Mouse (Mus musculus): ENCODE measurements around the gene Rnaseh2a. TPM values are rescaled to one million over a fixed set of nuclear protein-coding genes. Genes with fewer than 3 reads are reported as not detected.

The Rnaseh2a gene
- polyA plus RNA-seq, 1 experiment = 30.4 TPM

DNA sequence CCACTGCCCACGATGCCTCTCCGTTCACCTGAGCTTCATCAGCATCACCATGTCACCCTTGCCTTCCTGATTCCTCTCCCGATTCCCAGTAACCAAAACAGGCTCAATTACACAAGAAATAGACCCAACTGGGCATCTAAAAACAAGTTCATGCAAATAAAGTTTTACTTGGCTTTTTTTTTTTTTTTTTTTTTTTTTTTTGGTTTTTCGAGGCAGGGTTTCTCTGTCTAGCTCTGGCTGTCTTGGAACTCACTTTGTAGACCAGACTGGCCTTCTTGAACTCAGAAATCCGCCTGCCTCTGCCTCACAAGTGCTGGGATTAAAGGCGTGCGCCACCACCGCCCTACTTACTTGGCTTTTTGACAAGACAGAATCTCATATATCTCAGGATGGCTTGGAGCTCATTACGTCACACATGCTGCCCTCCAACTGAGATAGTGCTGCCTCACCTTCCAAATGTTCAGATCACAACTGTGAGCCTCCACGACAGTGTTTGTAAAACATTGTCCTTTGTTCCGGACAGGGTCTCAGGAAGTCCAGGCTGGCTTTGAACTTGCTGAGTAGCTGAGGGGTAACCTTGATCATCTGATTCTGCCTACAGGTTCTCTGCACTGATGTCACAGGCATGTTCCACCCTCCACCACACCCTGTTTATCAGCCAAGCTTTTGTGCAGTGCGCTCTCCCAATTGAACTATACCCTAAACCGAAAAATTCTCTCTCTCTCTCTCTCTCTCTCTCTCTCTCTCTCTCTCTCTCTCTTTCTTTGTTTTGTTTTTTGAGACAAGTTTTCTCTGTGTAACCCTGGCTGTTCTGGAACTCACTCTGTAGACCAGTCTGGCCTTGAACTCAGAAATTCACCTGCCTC is 31.7 kb downstream of the Rnaseh2a start:
- TF ChIP-seq CTCF (IDR thresholded peaks at IDR 0.05; ENCODE audit: insufficient read depth, low read length) (no peak), POLR2A (IDR thresholded peaks at IDR 0.05; ENCODE audit: borderline replicate concordance, extremely low read depth, low read depth, low read length) (no peak)
- WGBS = 58% methylated on average over 13 of the region's 13 CpGs
- DNase-seq = no peak
- H3K4me3 ChIP-seq (replicated peaks; ENCODE audit: extremely low read depth, low read depth, low read length) = no peak overlapping the region
- no peaks in the 10 kb centered on the region for H3K4me1 ChIP-seq (ENCODE audit: control insufficient read depth, insufficient read depth, low read length)

GRCm38 (mm10) chr8:84936962-84937546 is 32.5 kb downstream of the Rnaseh2a start, which contains the start of gene Mast1:
Mast1 (minus strand) TSS chr8:84937359.
- under 1% methylated on average over 48 of the region's 50 CpGs for WGBS
- TF ChIP-seq POLR2A (IDR thresholded peaks at IDR 0.05; ENCODE audit: borderline replicate concordance, extremely low read depth, low read depth, low read length) = no peak
- peak; percentile 19; the same call in 1 of the 2 replicates for TF ChIP-seq CTCF (IDR thresholded peaks at IDR 0.05; ENCODE audit: insufficient read depth, low read length)
- peak; percentile 52 for DNase-seq
- no peaks in the 10 kb centered on the region for H3K4me1 ChIP-seq (ENCODE audit: control insufficient read depth, insufficient read depth, low read length)
- no peak within 1 kb of the TSS for H3K4me3 ChIP-seq (replicated peaks; ENCODE audit: extremely low read depth, low read depth, low read length)

DNA sequence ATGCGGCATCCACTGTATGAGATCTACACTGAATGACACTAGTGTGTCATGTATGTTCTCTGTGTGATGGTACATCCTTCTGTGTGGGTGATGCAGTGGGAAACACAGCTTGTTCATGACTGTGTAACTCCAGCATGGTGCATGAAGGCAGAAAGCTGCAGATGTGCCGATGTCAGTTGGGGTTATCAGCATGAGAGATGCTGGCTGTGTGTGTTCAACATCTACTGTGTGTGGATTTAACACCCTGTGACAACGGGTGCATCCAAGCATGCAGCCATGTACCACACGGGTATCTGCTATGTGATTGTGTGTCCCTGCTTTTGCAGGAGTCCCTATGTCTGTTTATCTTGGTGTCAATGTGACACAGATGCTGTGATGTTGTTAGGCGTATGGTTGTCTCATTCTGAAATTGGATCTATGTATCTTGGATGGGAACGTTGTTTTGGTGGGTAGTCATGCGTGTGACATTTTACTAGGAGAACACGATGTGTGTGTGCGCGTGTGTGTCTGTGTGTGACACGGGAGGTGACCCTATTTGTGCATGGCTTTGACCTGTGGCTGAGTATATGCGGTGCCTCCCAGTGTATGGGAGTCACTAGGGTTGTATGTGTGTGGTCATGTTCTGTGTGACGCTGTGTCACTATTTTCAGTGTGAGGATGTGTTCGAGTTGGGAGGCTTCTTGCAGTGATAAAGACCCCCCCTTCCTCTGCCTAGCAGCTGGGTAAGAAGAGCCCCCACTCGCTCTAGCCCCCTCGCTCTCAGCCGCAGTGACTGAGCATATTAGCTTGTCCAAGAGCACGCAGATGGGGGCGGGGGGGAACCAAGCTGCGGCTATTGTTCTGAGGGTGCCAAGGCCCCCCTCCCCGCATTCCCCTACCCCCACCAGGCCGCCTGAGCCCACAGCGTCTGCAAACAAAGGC is 33.3 kb downstream of the Rnaseh2a start:
- DNase-seq = no peak
- H3K4me3 ChIP-seq (replicated peaks; ENCODE audit: extremely low read depth, low read depth, low read length) = no peak overlapping the region
- H3K4me1 ChIP-seq (ENCODE audit: control insufficient read depth, insufficient read depth, low read length) = no peaks in the 10 kb centered on the region
- TF ChIP-seq CTCF (IDR thresholded peaks at IDR 0.05; ENCODE audit: insufficient read depth, low read length) (no peak), POLR2A (IDR thresholded peaks at IDR 0.05; ENCODE audit: borderline replicate concordance, extremely low read depth, low read depth, low read length) (no peak)
- 22% methylated on average over 23 of the region's 23 CpGs for WGBS

- no peak overlapping the region for H3K4me3 ChIP-seq (replicated peaks; ENCODE audit: extremely low read depth, low read depth, low read length)
- TF ChIP-seq CTCF (IDR thresholded peaks at IDR 0.05; ENCODE audit: insufficient read depth, low read length) = no peak
- TF ChIP-seq POLR2A (IDR thresholded peaks at IDR 0.05; ENCODE audit: borderline replicate concordance, extremely low read depth, low read depth, low read length) = no peak
- no peaks in the 10 kb centered on the region for H3K4me1 ChIP-seq (ENCODE audit: control insufficient read depth, insufficient read depth, low read length)
- 5% methylated on average over 14 of the region's 14 CpGs for WGBS
- DNase-seq = no peak
Measured at GRCm38 (mm10) chr8:84935489-84935888, 34.1 kb downstream of the Rnaseh2a start.

GRCm38 (mm10) chr8:84934860-84935259 is 34.7 kb downstream of the Rnaseh2a start:
- WGBS = 1% methylated on average over 15 of the region's 15 CpGs
- DNase-seq = no peak
- Histone ChIP-seq H3K4me1 (ENCODE audit: control insufficient read depth, insufficient read depth, low read length) (no peaks in the 10 kb centered on the region), H3K4me3 (replicated peaks; ENCODE audit: extremely low read depth, low read depth, low read length) (no peak overlapping the region)
- TF ChIP-seq CTCF (IDR thresholded peaks at IDR 0.05; ENCODE audit: insufficient read depth, low read length) (no peak), POLR2A (IDR thresholded peaks at IDR 0.05; ENCODE audit: borderline replicate concordance, extremely low read depth, low read depth, low read length) (no peak)

DNA sequence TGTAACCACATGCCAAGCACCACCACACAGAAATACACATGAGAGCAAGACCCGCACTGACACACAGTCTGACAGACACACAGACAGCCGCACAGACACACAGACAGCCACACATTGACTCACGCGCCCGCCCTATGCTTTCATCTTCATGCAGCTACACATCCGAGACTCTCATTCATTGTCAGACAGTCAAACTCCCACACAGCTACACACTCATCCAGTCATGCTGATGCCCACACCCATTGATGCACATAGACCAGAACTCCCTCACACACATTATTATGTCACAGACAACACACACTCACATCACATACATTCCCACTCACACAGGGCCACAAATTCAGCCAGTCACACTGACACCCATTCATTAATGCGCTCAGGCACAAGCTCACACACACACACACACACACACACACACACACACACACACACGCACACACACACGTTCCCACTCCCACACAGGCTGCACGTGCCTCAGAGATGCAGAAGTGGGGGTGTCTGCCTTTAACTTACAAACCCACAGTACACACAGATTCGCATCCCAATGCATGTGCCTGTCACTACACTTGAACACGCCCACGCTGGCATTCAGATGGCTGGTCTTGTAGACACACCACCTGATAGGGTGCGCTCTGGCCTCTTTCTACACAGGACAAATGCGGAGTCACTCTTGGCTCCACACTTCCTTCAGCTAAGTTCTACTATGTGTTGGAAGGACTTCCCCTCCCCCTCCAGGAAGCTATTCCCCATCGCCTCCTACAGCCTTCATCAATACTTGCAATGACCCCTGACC is 35.6 kb downstream of the Rnaseh2a start:
- 78% methylated on average over 16 of the region's 16 CpGs for WGBS
- Histone ChIP-seq H3K4me3 (replicated peaks; ENCODE audit: extremely low read depth, low read depth, low read length) (no peak overlapping the region), H3K4me1 (ENCODE audit: control insufficient read depth, insufficient read depth, low read length) (no peaks in the 10 kb centered on the region)
- DNase-seq = no peak
- TF ChIP-seq CTCF (IDR thresholded peaks at IDR 0.05; ENCODE audit: insufficient read depth, low read length) (no peak), POLR2A (IDR thresholded peaks at IDR 0.05; ENCODE audit: borderline replicate concordance, extremely low read depth, low read depth, low read length) (no peak)

DNA sequence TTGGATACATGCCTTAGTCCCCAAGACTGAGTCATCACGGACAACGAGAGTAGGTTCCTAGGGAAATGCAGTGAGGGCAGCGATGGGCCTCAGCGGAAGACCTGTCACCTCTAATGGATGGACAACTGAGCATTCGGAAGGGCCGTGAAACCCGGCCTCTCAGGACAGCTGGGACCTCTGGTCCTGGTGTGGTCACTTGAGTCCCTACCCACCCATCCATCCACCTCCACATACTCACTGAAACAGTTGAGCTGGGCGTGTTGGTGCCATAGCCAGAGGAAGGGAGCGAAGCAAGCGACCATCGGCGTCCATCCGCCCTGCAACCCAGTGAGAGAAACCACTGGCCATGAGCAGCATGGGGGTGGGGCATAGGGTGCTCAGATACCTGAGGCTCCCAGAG is 39.0 kb downstream of the Rnaseh2a start:
- WGBS = 86% methylated on average over 13 of the region's 13 CpGs
- Histone ChIP-seq H3K4me1 (ENCODE audit: control insufficient read depth, insufficient read depth, low read length) (no peaks in the 10 kb centered on the region), H3K4me3 (replicated peaks; ENCODE audit: extremely low read depth, low read depth, low read length) (no peak overlapping the region)
- TF ChIP-seq CTCF (IDR thresholded peaks at IDR 0.05; ENCODE audit: insufficient read depth, low read length) = no peak
- no peak for TF ChIP-seq POLR2A (IDR thresholded peaks at IDR 0.05; ENCODE audit: borderline replicate concordance, extremely low read depth, low read depth, low read length)
- no peak for DNase-seq

- Histone ChIP-seq H3K4me1 (ENCODE audit: control insufficient read depth, insufficient read depth, low read length) (no peaks in the 10 kb centered on the region), H3K4me3 (replicated peaks; ENCODE audit: extremely low read depth, low read depth, low read length) (no peak overlapping the region)
- WGBS = 5% methylated on average over 51 of the region's 52 CpGs
- DNase-seq = peak; percentile 60
- TF ChIP-seq CTCF (IDR thresholded peaks at IDR 0.05; ENCODE audit: insufficient read depth, low read length) = peak; percentile 72
- no peak for TF ChIP-seq POLR2A (IDR thresholded peaks at IDR 0.05; ENCODE audit: borderline replicate concordance, extremely low read depth, low read depth, low read length)
Measured at GRCm38 (mm10) chr8:84928456-84929306, 40.9 kb downstream of the Rnaseh2a start.

Data from lung, adult 2 months (tissue).